Mouse (Mus musculus) induced T-regulatory cell, adult 2 months (primary cell): Measurements from ENCODE around the gene Trp53bp2.
A peak's percentile ranks its signal among the peaks of the same experiment; 100 is the strongest.

Source experiments
- DNase-seq: peaks from one replicate; pipeline ENCODE4 v3.0.0-alpha.2; 2012; ENCODE audit warnings: low read depth

The Trp53bp2 gene

GRCm38 (mm10) chr1:182408243-182408642 lies 729 bp upstream of the Trp53bp2 start:
- no peak for DNase-seq

GRCm38 (mm10) chr1:182409401-182410173 lies 615 bp downstream of the Trp53bp2 start:
- DNase-seq, result no peak

- DNase-seq, result peak; percentile 37
These were observed 3.8 kb downstream of the Trp53bp2 start for GRCm38 (mm10) chr1:182412586-182413270.

- DNase-seq, result no peak
These were observed 10.5 kb downstream of the Trp53bp2 start for GRCm38 (mm10) chr1:182419481-182419880.

- no peak for DNase-seq
These were observed 15.3 kb downstream of the Trp53bp2 start for GRCm38 (mm10) chr1:182424274-182424673.

GRCm38 (mm10) chr1:182425176-182425575 lies 16.2 kb downstream of the Trp53bp2 start:
- DNase-seq, result no peak

GRCm38 (mm10) chr1:182426444-182426843 lies 17.5 kb downstream of the Trp53bp2 start:
- no peak for DNase-seq

- no peak for DNase-seq
These were observed 18.5 kb downstream of the Trp53bp2 start for GRCm38 (mm10) chr1:182427426-182427825.

GRCm38 (mm10) chr1:182429826-182430225 lies 20.9 kb downstream of the Trp53bp2 start:
- no peak for DNase-seq

- DNase-seq, result no peak
These were observed 21.7 kb downstream of the Trp53bp2 start for GRCm38 (mm10) chr1:182430676-182431075.

- DNase-seq, result no peak
These were observed 23.1 kb downstream of the Trp53bp2 start for GRCm38 (mm10) chr1:182432059-182432458.

GRCm38 (mm10) chr1:182436746-182437145 lies 27.8 kb downstream of the Trp53bp2 start:
- DNase-seq, result no peak

- no peak for DNase-seq
These were observed 30.7 kb downstream of the Trp53bp2 start for GRCm38 (mm10) chr1:182439546-182440222.

- no peak for DNase-seq
These were observed 33.0 kb downstream of the Trp53bp2 start for GRCm38 (mm10) chr1:182441791-182442473.

GRCm38 (mm10) chr1:182444116-182444515 lies 35.1 kb downstream of the Trp53bp2 start:
- no peak for DNase-seq

- DNase-seq, result no peak
These were observed 39.5 kb downstream of the Trp53bp2 start for GRCm38 (mm10) chr1:182448276-182449035.

- DNase-seq, result no peak
These were observed 43.5 kb downstream of the Trp53bp2 start for GRCm38 (mm10) chr1:182452473-182452872.

- no peak for DNase-seq
These were observed 46.1 kb downstream of the Trp53bp2 start for GRCm38 (mm10) chr1:182455080-182455479.

- DNase-seq, result no peak
These were observed 49.6 kb downstream of the Trp53bp2 start for GRCm38 (mm10) chr1:182458556-182458955.

- no peak for DNase-seq
These were observed 50.5 kb downstream of the Trp53bp2 start for GRCm38 (mm10) chr1:182459436-182459835.
